Mouse (Mus musculus): ENCODE data around the gene Nup160. TPM values are rescaled to one million over a fixed set of nuclear protein-coding genes. Genes with fewer than 3 reads are reported as not detected.
A peak's percentile ranks its signal among the peaks of the same experiment; 100 is the strongest.

Nup160 gene
- total RNA-seq, 2 experiments from 2014 or later = 26.6 to 29.0 TPM

DNA sequence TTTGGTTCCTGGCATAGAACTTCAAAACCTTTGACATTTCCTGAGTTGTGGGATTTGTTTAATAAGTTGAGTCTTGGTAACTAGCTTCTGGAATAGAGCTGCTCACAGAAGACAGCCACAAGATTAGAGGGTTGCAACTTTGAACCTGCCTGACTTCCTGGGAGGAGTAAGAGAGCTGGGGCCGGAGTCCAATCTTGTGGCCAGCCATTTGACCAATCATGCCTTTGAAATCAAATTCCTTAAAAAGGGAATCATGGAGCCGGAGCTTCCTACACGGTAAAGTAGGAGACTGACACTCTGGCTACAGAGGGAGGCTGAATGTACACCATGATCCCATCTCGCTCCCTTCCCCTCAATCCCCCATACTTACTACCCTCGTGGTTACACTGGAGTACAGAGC lies 62.9 kb downstream of the Nup160 start:
- intact Hi-C loops (cut with DNase I) = no loop called here
- DNase-seq = no peak

DNA sequence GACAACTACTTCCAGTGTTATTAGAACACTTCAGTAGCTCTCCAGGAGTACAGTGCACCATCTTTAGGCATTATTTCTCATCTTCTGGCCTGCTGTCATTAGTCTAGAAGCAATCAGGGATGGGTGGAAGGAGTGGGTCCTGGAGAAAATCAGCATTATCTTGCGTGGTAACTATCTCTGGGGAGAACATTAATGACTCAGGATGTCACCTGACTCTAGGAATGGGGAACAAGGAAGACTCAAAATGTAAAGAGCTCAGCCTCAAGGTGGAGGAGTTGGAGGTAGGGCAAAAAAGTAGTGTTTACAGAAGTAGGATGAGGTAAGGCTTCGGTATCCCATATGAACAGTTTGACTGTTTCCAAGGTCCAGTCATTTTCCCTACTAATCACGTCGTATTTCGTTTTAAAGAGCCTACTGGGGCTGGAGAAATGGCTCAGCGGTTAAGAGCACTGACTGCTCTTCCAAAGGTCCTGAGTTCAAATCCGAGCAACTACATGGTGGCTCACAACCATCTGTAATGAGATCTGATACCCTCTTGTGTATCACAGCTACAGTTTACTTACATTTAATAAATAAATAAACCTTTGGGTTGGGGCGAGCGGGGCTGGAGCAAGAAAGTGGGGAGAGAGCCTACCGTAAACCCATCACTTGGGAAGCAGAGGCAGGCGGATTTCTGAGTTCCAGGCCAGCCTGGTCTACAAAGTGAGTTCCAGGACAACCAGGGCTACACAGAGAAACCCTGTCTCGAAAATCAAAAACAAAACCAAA lies 67.5 kb downstream of the Nup160 start:
- no peak for DNase-seq
- intact Hi-C loops (cut with DNase I) = no loop called here

DNA sequence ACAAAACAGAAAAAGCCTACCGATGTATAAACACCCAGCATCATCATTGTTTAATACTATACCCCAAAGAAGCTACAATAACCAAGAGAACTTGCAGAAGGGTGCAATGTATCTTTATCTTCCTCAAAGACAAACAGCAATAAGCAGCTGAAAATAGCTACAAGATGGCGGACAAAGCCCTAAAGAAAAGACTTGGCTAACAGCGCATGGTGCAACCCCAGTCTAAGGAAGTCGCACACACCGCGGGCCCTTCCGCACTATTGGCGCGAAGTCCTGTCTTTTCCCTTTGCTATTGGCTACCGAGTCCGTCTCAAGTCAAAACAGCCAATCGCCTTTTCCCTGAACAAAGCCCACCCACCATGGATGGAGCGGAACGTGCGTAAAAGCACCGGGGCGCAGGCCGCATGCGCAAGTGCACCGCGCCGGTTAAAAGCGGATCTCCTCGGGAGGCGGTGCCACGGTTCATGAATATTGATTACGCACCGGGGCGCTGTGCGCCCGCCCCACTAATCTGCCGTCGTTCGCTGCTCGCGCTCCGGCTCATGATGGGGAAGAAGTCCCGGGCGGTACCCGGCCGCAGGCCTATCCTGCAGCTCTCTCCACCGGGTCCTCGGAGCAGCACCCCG lies 68.2 kb downstream of the Nup160 start, which contains the start of gene Fnbp4:
Fnbp4 (plus strand) TSS at position 318 of the 626 bp plus-strand sequence.
- intact Hi-C loops (cut with DNase I) = no loop called here

DNA sequence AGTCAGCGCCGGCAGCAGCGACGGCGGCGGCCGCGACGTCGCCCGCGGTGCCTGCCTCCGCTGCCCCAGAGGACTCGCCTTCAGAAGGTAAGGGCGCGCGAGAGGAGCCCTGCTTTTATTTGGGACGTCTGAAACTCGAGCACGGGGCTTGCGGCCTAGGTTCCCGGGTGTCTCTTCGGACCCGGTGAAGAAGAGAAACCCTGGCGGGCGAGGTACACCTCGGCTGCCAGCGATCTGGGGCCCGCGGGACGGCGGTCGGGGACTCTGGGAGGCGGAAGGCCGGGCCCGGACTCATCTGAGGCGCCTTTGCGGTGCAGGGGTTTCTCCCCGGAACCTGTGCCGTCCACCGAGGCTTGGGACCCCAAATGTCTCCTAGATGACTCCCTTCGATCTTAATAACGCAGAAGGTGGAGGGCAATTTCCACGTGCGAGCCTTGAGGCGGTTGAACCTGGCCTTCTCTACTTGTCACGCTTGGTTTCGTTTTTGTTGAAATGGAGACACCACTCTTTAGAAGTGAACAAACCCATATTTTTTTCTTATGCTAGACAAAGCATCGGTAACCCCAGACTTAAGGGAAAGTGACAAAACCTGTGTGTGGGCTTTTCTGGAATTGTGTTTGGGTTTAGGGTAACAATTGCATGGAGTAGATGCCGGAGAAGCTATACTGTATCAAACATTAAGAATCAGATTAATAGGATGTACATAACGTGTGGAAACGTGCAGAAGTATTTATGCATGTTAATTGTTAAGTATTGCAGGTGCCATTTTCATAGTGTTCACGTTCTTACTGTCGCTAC lies 68.9 kb downstream of the Nup160 start:
- intact Hi-C loops (cut with DNase I) = no loop called here
- peak; percentile 35 for DNase-seq

More for the DNA sequence above, 68.2 kb downstream of the Nup160 start, which contains the start of gene Fnbp4:
- DNase-seq = peak; percentile 98

DNA sequence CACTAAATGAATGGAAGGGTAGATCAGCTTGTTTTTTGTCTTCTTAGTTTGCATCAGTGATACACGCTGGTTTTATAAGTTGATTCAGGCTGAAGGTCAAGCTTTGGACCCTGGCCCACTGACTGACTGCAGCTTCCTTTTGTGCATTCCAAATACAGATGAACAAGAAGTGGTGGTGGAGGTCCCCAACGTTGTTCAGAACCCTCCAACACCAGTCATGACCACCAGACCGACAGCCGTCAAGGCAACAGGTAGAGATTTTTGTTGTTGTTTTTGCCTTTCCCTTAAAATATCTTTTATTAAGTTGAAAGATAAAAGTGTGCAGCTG lies 69.5 kb downstream of the Nup160 start:
- intact Hi-C loops (cut with DNase I) = no loop called here
- no peak for DNase-seq

DNA sequence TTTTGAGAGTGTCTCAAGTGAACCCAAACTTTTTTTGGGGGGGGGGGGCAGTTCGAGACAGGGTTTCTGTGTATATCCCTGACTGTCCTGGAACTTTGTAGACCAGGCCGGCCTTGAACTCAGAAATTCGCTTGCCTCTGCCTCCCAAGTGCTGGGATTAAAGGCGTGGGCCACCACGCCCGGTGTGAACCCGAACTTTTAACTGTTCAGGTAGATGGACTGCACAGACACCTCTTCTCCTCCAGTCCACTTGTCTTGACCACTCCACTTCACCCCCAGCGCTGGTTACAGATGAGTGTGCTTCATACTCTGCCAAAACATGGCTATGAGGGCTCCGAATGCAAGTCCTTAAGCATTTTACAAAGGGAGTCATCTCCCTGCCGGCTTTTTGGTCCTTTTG lies 70.1 kb downstream of the Nup160 start:
- intact Hi-C loops (cut with DNase I) = no loop called here
- DNase-seq = no peak

DNA sequence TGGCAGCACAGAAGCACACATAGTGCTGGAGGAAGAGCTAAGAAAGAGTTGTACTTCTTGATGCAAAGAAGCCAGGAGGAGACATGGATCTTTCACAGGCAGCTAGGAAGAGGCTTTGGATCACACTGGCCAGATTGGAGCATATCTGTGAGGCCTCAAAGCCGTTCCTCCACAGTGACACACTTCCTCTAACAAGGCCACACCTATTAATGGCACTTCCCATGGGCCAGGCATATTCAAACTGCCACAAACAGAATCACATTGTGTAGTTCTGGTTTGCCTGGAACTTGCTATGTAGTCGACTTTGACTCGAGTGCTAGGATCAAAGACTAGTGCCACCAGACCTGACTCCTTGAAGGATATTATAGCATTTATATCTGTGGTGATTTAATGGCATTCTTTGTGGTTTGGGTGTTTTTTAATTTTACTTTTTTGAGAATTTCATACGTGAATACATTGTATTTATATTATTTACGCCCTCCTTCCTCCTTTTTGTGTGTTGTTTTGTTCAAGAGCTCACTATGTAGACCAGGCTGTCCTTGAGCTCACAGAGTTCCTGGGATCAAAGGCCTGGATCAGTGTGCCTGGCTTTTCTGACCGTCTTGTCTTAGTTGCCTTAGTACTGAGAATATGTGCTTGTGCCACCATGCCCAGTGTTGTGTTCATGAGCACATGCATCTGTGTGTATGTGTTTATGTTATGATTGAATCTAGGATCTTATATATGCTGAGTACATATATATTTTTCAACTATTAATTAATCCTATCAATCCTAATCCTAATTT lies 72.9 kb downstream of the Nup160 start:
- no peak for DNase-seq
- intact Hi-C loops (cut with DNase I) = loop anchor here (5.0 kb wide), 1 partner anchor 63 kb away; no protein-coding TSS in a partner anchor

DNA sequence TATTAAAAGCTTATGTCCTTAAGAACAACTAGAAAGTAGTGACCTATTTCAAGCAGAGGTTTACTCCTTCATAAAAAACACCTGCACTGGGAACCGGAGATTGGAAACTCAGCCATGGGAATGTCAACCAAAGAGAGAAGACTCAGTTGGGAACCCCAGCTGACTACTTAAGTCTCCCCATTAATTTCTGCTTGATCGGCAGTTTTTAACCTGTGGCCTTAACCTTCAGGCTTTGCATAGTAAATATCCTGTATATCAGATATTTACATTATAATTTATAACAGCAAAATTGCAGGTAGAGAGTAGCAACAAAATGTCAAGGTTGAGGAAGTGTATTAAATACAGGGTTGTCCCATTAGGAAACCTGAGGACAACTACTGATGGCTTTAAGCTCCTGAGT lies 76.5 kb downstream of the Nup160 start:
- intact Hi-C loops (cut with DNase I) = loop anchor here (5.0 kb wide), 1 partner anchor 66 kb away; no protein-coding TSS in a partner anchor
- no peak for DNase-seq

DNA sequence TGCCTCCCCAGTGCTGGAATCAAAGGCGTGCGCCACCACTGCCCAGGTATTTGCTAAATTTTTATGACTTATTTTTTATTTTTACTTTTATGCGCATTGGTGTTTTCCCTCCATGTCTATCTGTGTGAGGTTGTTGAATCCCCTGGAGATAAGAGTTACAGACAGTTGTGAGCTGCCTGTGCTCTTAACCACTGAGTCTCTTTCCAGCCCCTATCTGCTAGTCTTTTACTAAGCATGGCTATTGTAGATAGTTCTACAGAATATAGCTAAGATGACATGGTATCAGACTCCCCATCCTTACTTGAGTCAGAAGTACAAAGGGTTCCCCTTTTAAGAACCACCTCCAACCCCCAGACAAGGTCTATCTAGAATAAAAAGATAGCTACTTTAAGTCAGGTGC lies 77.2 kb downstream of the Nup160 start:
- intact Hi-C loops (cut with DNase I) = loop anchor here (5.0 kb wide), 1 partner anchor 67 kb away; no protein-coding TSS in a partner anchor
- DNase-seq = no peak

DNA sequence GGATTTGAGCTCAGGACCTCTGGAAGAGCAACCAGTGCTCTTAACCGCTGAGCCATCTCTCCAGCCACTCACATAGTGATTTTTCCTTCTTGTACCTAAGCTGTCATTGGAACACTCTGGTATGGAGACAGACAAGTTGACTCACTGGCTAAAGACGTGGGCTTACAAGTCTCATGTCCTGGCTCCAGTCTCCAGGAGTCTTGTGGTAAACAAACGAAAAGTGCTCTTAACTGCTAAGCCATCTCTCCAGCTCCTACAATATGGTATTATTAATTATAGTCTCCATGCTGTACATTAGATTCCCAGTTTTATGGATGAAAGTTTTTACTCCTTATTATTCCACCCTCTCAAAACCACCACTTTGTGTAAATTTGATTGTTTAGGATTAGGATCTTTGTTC lies 88.1 kb downstream of the Nup160 start:
- intact Hi-C loops (cut with DNase I) = loop anchor here (5.0 kb wide), 1 partner anchor 73 kb away; no protein-coding TSS in a partner anchor
- DNase-seq = no peak

DNA sequence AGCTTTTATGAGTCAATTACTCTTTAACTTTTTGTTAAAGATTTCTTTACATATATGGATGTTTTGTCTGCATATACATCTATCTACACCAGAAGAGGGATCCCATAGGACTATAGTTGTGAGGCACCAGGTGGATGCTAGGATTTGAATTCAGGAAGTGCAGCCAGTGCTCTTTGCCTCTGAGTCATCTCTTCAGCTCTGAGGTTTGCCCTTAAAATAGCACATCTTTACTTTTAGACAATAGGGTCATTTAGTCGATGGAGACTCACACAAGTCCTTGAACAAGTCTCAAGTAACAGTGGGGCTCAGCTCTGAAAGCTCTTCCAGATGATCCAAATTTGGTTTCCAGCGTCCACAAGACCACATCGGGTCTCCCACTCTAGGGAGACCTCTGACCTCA lies 104.3 kb downstream of the Nup160 start:
- intact Hi-C loops (cut with DNase I) = no loop called here

DNA sequence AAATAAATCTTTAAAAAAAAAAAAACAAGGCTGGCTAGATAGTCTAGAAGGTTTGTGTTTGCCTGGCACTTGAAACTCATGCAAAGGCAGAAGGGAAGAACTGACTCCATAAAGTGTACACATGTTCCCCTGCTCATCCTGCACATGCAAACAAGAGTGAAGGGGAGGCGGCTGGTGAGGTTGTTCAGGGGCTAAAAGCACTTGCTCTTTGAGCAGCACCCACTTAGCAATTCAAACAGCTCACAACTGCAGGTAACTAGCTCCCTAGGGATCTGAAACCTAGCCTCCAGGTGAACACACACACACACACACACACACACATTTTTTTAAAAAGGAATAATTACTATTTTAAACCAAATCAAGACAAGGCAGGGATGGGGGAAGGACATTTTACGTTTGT lies 104.9 kb downstream of the Nup160 start:
- intact Hi-C loops (cut with DNase I) = no loop called here
- no peak for DNase-seq

More for the DNA sequence above, 104.3 kb downstream of the Nup160 start:
- no peak for DNase-seq

DNA sequence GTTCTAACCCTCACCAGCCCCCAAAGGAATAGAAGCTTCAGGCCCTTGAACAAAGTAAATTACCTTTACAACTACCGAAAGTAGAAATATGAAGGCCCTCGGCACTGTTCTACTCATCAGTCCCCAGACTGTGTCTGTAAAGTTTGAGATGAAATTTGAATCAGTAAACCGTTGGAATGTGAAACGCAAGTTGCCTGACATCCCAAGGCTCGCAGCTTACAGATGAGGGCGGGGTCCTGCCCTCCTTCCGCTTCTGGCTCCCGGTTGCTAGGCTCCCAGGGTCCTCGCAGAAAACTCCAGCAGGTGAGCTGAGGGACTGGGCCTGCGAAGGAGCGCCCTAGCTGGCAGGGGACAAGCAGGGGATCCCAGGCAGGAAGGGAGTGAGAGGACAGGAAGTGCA lies 105.4 kb downstream of the Nup160 start, which contains the start of gene Agbl2:
Agbl2 (plus strand) TSS at position 270 of the 400 bp plus-strand sequence.
- DNase-seq = peak; percentile 4

DNA sequence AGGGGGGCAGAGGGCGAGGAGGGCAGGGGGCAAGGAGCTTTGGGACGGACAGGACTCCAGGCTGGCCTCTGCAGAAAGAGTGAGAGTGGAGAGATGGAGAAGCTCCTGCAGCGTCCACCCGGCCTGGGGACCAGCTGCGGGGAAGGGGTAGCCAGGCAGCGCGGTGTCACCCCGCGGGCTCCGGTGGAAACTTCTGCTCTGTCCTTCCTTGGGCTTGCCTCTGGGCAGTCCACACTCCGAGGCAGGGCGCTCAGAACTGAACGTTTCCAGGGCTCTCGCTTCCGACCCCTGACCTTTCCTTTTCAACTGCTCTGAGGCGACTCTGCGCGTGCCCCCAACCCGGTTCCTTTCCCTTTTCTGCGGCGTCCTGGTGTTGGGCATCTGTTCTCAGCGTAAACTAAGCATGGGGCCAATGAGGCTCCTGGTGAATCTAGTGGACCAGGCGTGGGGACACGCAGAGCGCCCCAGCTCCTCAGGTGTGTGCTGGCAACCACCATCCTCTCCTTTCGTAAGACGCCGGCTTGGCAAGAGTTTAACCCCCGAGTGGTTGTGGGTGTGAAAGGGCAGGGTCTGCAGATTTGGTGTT lies 106.0 kb downstream of the Nup160 start:
- DNase-seq = peak; percentile 16

More for the DNA sequence above, 105.4 kb downstream of the Nup160 start, which contains the start of gene Agbl2:
- intact Hi-C loops (cut with DNase I) = no loop called here

More for the DNA sequence above, 106.0 kb downstream of the Nup160 start:
- intact Hi-C loops (cut with DNase I) = no loop called here

Other genes with a start within 250 kb of the Nup160 start
- gene Ptprj, start 96.6 kb upstream of the Nup160 start, total RNA-seq (2021) = 10 to 100 TPM; 50.8 to 51.2 TPM
- 100 to 1,000 TPM; 103 to 116 TPM for gene Fnbp4, start 68.2 kb downstream of the Nup160 start, total RNA-seq (2021)
- under 1 TPM; 0.36 to 0.66 TPM for gene Agbl2, start 105.5 kb downstream of the Nup160 start, total RNA-seq (2021)
- 100 to 1,000 TPM; 141 to 148 TPM for gene Mtch2, start 169.9 kb downstream of the Nup160 start, total RNA-seq (2021)
- gene C1qtnf4, start 208.6 kb downstream of the Nup160 start, total RNA-seq (2021) = 100 to 1,000 TPM; 143 TPM
- gene Kbtbd4, start 227.5 kb downstream of the Nup160 start, total RNA-seq (2021) = 10 to 100 TPM; 37.5 to 43.6 TPM
- 100 to 1,000 TPM; 158 to 162 TPM for gene Ndufs3, start 227.6 kb downstream of the Nup160 start, total RNA-seq (2021)